Mouse (Mus musculus) limb, embryonic 14.5 days (tissue): ENCODE results near the gene Mpp1. TPM values are rescaled to one million over a fixed set of nuclear protein-coding genes. Genes with fewer than 3 reads are reported as not detected.
A peak's percentile ranks its signal among the peaks of the same experiment; 100 is the strongest.

Source experiments
- ATAC-seq: fragments of 200-750 bp; cut with Nextera tagmentation; 2 replicates; pipeline ENCODE4 v1.8.0; 2017; ENCODE audit warnings: low read depth, moderate number of reproducible peaks, moderate TSS enrichment; ENCODE audit not compliant: low FRiP score
- DNase-seq: peaks from one replicate; pipeline ENCODE4 v3.0.0-alpha.2; 2015; ENCODE audit warnings: low spot score
- H3K27ac ChIP-seq: fragments of 300-500 bp; sonication (generic); replicated peaks from 2 replicates; pipeline ENCODE4 v1.5.1; 2014; ENCODE audit warnings: low read depth, mild to moderate bottlenecking, low read length, moderate library complexity, mixed read lengths
- H3K27me3 ChIP-seq: fragments of 300-500 bp; sonication (generic); 2 replicates; pipeline ENCODE4 v1.6.1; 2014; ENCODE audit warnings: low read length, mixed read lengths; ENCODE audit not compliant: control insufficient read depth, insufficient read depth
- H3K36me3 ChIP-seq: fragments of 300-500 bp; sonication (generic); 2 replicates; pipeline ENCODE4 v1.6.1; 2014; ENCODE audit warnings: mild to moderate bottlenecking, low read length, moderate library complexity, mixed read lengths; ENCODE audit not compliant: control insufficient read depth, insufficient read depth
- H3K4me1 ChIP-seq: fragments of 300-500 bp; sonication (generic); 2 replicates; pipeline ENCODE4 v1.6.1; 2014; ENCODE audit warnings: antibody characterized with exemption, low read length, mixed read lengths; ENCODE audit not compliant: control insufficient read depth, insufficient read depth
- H3K4me2 ChIP-seq: fragments of 300-500 bp; sonication (generic); replicated peaks from 2 replicates; pipeline ENCODE4 v1.6.1; 2014; ENCODE audit warnings: low read depth, mild to moderate bottlenecking, low read length, moderate library complexity; ENCODE audit not compliant: severe bottlenecking
- H3K4me3 ChIP-seq: fragments of 300-500 bp; sonication (generic); replicated peaks from 2 replicates; pipeline ENCODE4 v1.5.1; 2014; ENCODE audit warnings: low read length
- H3K9ac ChIP-seq: fragments of 300-500 bp; sonication (generic); 2 replicates; pipeline ENCODE4 v1.6.1; 2014; ENCODE audit warnings: mild to moderate bottlenecking, low read depth, low read length, moderate library complexity; ENCODE audit not compliant: severe bottlenecking
- H3K9me3 ChIP-seq: fragments of 300-500 bp; sonication (generic); 2 replicates; pipeline ENCODE4 v1.6.1; 2016; ENCODE audit warnings: low read length; ENCODE audit not compliant: control insufficient read depth
- POLR2A ChIP-seq: fragments of 200-500 bp; IDR thresholded peaks from 2 replicates; pipeline ENCODE4 v1.8.0; 2012; ENCODE audit warnings: inconsistent platforms, mild to moderate bottlenecking, moderate library complexity, borderline replicate concordance; ENCODE audit not compliant: insufficient read depth, insufficient read length; ENCODE audit errors: extremely low read depth
- WGBS: fragments of 180-500 bp; shearing (Covaris S2); extraction: QIAGEN DNeasy Blood & Tissue Kit; methylation state at CpG from one replicate; pipeline ENCODE4 v1.1.7; 2014; 5-methylcytosine and 5-hydroxymethylcytosine counted together
- polyA plus RNA-seq, 2 experiments: library from polyadenylated mRNA; depleted of rRNA in 1 of 2; stranded (reverse) in 1 of 2; unstranded in 1 of 2; fragments of >200 nt; fragmentation: Nextera tagmentation in 1 of 2; extraction: Ambion mirVana in 1 of 2; gene quantifications; 2 replicates each; pipeline versions ENCODE4 v1.2.1 to v1.2.3; 2012 to 2014

The Mpp1 gene
- polyA plus RNA-seq (2012; rRNA removed): 34.3 and 44.5 TPM in 2 replicates
- polyA plus RNA-seq (2014; fragmentation: Nextera tagmentation; extraction: Ambion mirVana): 48.2 and 49.5 TPM in 2 replicates

GRCm38 (mm10) chrX:75130467-75131160 is at the start of gene Mpp1:
Gene Mpp1, minus strand, starts transcription at chrX:75131016.
- TF ChIP-seq POLR2A: no peak
- H3K27me3 ChIP-seq: no peaks in the 10 kb centered on the region
- H3K4me1 ChIP-seq: no peaks in the 10 kb centered on the region

GRCm38 (mm10) chrX:75163670-75164069 is 32.9 kb upstream of the Mpp1 start, which contains the start of gene Smim9:
Gene Smim9, minus strand, starts transcription at chrX:75163770.
- H3K4me2 ChIP-seq: no peak within 1 kb of the TSS
- no peaks in the 10 kb centered on the region for H3K36me3 ChIP-seq
- no peaks in the 10 kb centered on the region for H3K9me3 ChIP-seq
- H3K9ac ChIP-seq: no peak within 1 kb of the TSS
- ATAC-seq (no peak), DNase-seq (no peak)
- H3K4me3 ChIP-seq: no peak within 1 kb of the TSS
- no peaks in the 10 kb centered on the region for H3K27me3 ChIP-seq
- WGBS: 54% methylated on average over 1 of the region's 1 CpGs
- no peak within 1 kb of the TSS for H3K27ac ChIP-seq
- TF ChIP-seq POLR2A: no peak
- H3K4me1 ChIP-seq: no peaks in the 10 kb centered on the region

More at GRCm38 (mm10) chrX:75130467-75131160, at the start of gene Mpp1:
- peak within 1 kb of the TSS; percentile 76 for H3K27ac ChIP-seq
- peak within 1 kb of the TSS; percentile 69 for H3K9ac ChIP-seq
- H3K36me3 ChIP-seq: no peaks in the 10 kb centered on the region
- H3K9me3 ChIP-seq: no peaks in the 10 kb centered on the region
- 22% methylated on average over 35 of the region's 36 CpGs for WGBS
- ATAC-seq: peak; percentile 99
- DNase-seq: peak; percentile 90
- H3K4me2 ChIP-seq: peak within 1 kb of the TSS; percentile 46
- peak within 1 kb of the TSS; percentile 50 for H3K4me3 ChIP-seq

- H3K4me2 ChIP-seq: peak overlapping the region; percentile 59
- H3K4me3 ChIP-seq: peak overlapping the region; percentile 39
- ATAC-seq: peak; percentile 53; the same call in 1 of the 2 replicates
- DNase-seq: peak; percentile 2
- H3K27me3 ChIP-seq: no peaks in the 10 kb centered on the region
- H3K4me1 ChIP-seq: no peaks in the 10 kb centered on the region
- no peak for TF ChIP-seq POLR2A
- no peaks in the 10 kb centered on the region for H3K9me3 ChIP-seq
- H3K9ac ChIP-seq: peak overlapping the region; percentile 58
- H3K27ac ChIP-seq: no peak overlapping the region
- no peaks in the 10 kb centered on the region for H3K36me3 ChIP-seq
- 33% methylated on average over 10 of the region's 49 CpGs for WGBS
Observed at GRCm38 (mm10) chrX:75155576-75156243, 24.9 kb upstream of the Mpp1 start.

GRCm38 (mm10) chrX:75152249-75152648 is 21.4 kb upstream of the Mpp1 start:
- Histone ChIP-seq H3K4me2 (no peak overlapping the region), H3K36me3 (no peaks in the 10 kb centered on the region), H3K9me3 (no peaks in the 10 kb centered on the region), H3K9ac (no peak overlapping the region), H3K27me3 (no peaks in the 10 kb centered on the region), H3K27ac (no peak overlapping the region), H3K4me1 (no peaks in the 10 kb centered on the region), H3K4me3 (no peak overlapping the region)
- ATAC-seq (no peak), DNase-seq (no peak)
- 58% methylated on average over 1 of the region's 1 CpGs for WGBS
- TF ChIP-seq POLR2A: no peak

- DNase-seq (no peak), ATAC-seq (no peak)
- Histone ChIP-seq H3K9ac (no peak overlapping the region), H3K27ac (no peak overlapping the region), H3K4me1 (no peaks in the 10 kb centered on the region), H3K4me2 (no peak overlapping the region), H3K4me3 (no peak overlapping the region), H3K36me3 (no peaks in the 10 kb centered on the region), H3K27me3 (no peaks in the 10 kb centered on the region), H3K9me3 (no peaks in the 10 kb centered on the region)
- 78% methylated on average over 2 of the region's 2 CpGs for WGBS
- no peak for TF ChIP-seq POLR2A
Observed at GRCm38 (mm10) chrX:75150304-75150703, 19.5 kb upstream of the Mpp1 start.
